Mouse (Mus musculus) neutrophil, adult 5-6 weeks (primary cell): Measurements from ENCODE around the gene Gmpr2. TPM values are rescaled to one million over a fixed set of nuclear protein-coding genes. Genes with fewer than 3 reads are reported as not detected.

Experiments used
- ATAC-seq: fragments of 151-379, 151-347 bp; 2 replicates; pipeline ENCODE4 v1.8.0; 2017; ENCODE audit warnings: mild to moderate bottlenecking, moderate TSS enrichment; ENCODE audit not compliant: insufficient number of reproducible peaks, poor library complexity, low FRiP score, severe bottlenecking; ENCODE audit errors: extremely low read depth
- total RNA-seq: library from RNA; stranded (forward); fragments of 200-1000 nt; gene quantifications from 2 replicates; pipeline ENCODE4 v1.2.3, GENCODE M21; 2017

Gmpr2 gene
- total RNA-seq = 27.5 and 44.8 TPM in 2 replicates

GRCm38 (mm10) chr14:55671833-55672740, at the start of gene Gmpr2, which contains the start of gene Nedd8:
Gene Gmpr2 (plus strand): TSS chr14:55671941.
Gene Nedd8 (minus strand): TSS chr14:55672124.
- ATAC-seq = peak; percentile 98

DNA sequence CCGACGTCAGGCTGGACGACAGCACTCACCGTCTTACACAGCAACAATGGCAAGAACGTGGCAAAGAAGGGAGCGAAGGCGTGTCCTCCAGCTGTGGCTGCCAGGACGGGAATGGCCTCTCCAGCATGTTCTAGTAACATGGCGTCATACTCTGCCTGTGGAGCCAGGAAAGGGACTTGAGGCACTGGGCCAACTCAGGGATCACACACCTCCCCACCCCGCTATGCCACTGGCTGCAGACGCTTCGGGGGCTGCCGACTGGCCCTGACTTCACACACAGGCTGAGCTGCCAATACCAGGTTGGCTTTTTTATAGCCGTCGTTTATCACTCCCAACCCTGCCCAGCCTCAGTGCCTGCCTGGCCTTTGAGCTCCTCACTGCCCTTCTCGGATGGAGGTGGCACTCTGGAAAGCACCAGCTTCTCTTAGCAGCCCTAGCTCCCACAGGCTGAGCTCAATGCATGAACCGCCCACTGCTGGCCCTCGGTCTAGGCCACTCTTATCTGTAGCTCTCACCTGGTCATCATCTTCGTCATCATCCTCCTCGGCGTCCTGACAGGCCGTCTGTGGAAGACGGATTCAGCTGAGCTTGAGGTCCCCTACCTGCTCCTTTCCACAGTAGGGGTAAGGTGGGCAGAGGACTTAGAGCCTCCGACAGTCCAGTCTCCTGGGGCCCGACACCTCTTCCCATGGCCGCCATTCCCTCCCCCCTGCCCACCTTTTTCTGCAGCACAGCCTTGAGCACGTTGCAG, 43.5 kb upstream of the Gmpr2 start:
- no peak for ATAC-seq

- ATAC-seq = peak; percentile 70
Measured at GRCm38 (mm10) chr14:55629312-55629711, 42.4 kb upstream of the Gmpr2 start.

- ATAC-seq = no peak
Measured at GRCm38 (mm10) chr14:55634874-55635522, 36.7 kb upstream of the Gmpr2 start.

- peak; percentile 88 for ATAC-seq
Measured at GRCm38 (mm10) chr14:55635523-55636007, 36.2 kb upstream of the Gmpr2 start, which contains the start of gene Ipo4. Gene Ipo4 (minus strand): TSS chr14:55635957.

DNA sequence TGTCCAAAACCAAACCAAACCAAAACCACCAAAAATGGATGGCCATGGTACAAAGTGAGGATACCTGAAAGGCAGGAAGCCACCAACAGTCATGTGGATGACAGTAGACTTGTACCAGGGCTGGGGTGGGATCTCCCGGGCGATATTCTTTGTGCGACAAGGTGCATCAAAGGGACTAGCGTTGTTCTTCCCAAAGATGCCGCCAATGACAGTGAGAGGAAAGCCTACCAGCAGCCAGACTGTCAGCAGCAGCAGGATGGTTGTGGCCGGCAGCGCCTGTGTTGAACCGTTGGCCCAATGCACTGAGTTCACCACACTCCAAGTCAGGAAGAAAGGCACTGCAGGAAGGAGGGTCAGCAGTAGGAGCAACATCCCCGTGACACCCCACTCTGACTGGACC, 33.9 kb upstream of the Gmpr2 start, which contains the start of gene Gm49378:
Gene Gm49378 (minus strand): TSS at position 101 of the 400 bp plus-strand sequence.
- ATAC-seq = no peak

- ATAC-seq = no peak
Measured at GRCm38 (mm10) chr14:55640816-55641215, 30.9 kb upstream of the Gmpr2 start.

DNA sequence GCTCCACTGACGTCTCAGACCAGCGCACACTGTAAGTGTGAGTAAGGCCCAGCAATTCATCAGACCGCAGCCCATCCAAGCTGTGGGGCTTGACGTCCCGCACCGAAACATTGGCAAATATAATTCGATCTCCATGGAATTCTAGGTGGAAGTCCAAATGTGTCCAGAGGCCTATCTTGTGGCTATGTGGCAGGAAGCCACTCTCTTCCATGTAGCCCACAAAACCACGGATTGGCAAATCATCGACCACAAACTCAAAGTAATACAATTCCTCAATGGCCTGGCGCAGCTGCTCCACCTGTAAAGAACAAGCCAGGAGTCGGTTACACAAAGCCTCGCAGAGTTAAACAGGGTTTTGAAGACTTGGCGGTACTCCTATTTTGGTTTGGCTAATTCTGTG, 30.4 kb upstream of the Gmpr2 start:
- ATAC-seq = no peak

- ATAC-seq = no peak
Measured at GRCm38 (mm10) chr14:55642679-55643059, 29.1 kb upstream of the Gmpr2 start.

DNA sequence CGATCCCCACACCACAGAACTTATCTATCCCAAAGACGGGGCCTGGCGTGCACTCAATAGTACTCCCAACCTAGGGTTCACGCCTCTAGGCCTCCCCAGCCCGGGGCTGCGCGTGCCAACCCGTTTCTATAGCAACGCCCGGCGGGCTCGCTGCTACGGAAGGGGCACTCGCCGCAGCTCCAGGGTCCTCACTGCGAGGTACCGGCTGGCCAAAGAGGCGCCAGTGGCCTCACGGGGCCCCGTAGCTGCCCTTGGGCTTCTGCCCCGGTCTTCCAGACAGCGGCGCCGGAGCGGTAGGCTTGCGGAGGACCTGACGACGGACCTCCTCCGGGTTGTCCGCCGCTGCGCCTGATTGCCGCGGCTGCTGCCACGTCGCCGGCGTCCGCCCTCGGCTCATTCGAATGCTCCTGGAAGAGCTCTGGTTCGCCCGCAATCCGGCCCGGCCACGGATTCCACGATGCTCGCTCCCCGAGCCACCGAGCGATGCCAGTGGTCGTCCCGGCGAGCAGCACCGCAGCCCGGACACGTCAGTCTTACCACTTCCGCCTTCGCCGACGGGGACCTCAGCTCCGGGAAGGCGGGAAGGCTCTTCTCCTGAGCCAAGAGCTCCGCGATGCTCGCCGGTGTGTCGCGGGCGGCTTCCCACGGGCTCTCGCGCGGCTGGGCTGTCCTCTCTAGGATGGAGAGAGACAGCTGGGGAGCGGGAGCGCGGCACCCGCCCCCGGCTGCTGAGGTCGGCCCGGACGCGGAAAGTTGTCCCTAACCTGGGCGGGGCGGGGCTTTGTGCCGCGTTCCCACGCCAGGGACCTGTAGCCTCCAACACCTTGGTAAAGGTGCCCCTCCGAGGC, 28.5 kb upstream of the Gmpr2 start, which contains the start of gene Tm9sf1:
Gene Tm9sf1 (minus strand): TSS at position 747 of the 848 bp plus-strand sequence.
- ATAC-seq = peak; percentile 70

- no peak for ATAC-seq
Measured at GRCm38 (mm10) chr14:55644261-55644888, 27.4 kb upstream of the Gmpr2 start.

- ATAC-seq = no peak
Measured at GRCm38 (mm10) chr14:55649884-55650283, 21.9 kb upstream of the Gmpr2 start, which contains the start of gene Tssk4. Gene Tssk4 (plus strand): TSS chr14:55650184.

- ATAC-seq = no peak
Measured at GRCm38 (mm10) chr14:55651528-55651927, 20.2 kb upstream of the Gmpr2 start.

GRCm38 (mm10) chr14:55656935-55657334, 14.8 kb upstream of the Gmpr2 start:
- ATAC-seq = no peak

- ATAC-seq = no peak
Measured at GRCm38 (mm10) chr14:55658011-55658410, 13.7 kb upstream of the Gmpr2 start.

DNA sequence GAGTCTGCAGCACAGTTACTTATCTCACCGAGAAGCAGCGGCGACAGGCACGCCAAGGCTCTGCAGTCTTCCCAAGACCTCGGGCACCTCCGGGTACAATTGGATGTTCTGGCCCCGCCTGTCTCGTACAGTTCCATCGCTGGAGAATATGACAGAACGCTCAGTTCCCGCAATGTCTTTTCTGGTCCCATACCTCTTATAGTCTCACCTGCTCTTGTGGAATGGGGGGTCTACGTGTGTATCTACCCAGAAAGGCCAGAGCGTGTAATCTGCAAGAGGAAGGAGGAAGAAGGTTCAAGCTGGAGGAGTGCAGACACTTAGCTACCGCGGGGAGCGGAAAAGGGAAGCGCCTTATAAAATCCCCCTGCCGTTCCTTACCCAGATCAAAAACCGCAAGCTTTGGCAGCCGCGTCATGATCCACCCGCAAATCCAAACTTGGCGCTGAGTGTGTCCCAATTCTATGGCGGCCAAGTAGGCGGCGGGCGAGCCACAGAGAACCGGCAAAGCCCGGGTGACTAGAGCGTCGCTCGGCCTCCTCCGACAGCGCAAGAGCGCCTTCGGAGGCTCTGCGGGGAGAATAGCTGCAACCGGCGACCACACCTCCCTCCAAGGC, 11.7 kb upstream of the Gmpr2 start, which contains the start of gene Mdp1:
Gene Mdp1 (minus strand): TSS at position 549 of the 614 bp plus-strand sequence.
- ATAC-seq = peak; percentile 84

DNA sequence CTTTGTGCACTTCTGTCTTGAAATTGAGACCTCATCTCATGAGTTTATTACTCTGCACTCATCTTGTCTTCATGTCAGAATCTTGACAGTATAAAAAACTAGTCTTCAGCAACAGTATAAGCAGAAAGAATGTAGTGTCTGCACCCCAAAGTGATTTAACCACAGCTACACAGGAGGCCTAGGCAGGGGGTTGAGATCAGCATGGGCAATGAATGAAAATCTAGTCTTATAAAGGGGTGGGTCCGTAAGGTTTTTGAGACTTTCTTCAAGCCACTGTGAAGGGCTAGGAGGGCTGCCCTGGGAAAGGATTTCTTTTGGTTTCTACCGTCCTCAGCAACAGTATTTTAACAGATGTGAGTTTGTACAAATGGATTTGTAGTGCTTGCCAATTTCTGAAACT, 11.1 kb upstream of the Gmpr2 start:
- ATAC-seq = no peak
